Mouse (Mus musculus) liver, embryonic 16.5 days (tissue): ENCODE results near the gene Tmeff1. TPM values are rescaled to one million over a fixed set of nuclear protein-coding genes. Genes with fewer than 3 reads are reported as not detected.
"Not testable (repeated sequence)": the region's sequence is repeated elsewhere in the genome, so short reads cannot be mapped to it uniquely, and the experiment has no call there.

Experiments used
- ATAC-seq: fragments of 200-750 bp; cut with Nextera tagmentation; 2 replicates; pipeline ENCODE4 v1.8.0; 2017; ENCODE audit warnings: low read depth, mild to moderate bottlenecking, moderate number of reproducible peaks, moderate library complexity
- H3K27ac ChIP-seq: fragments of 300-500 bp; sonication (generic); 2 replicates; pipeline ENCODE4 v1.5.1; 2014; ENCODE audit warnings: mild to moderate bottlenecking, low read length
- H3K27me3 ChIP-seq: fragments of 300-500 bp; sonication (generic); 2 replicates; pipeline ENCODE4 v1.6.1; 2014; ENCODE audit warnings: low read depth, low read length, mixed read lengths; ENCODE audit not compliant: control insufficient read depth, insufficient read depth
- H3K36me3 ChIP-seq: fragments of 300-500 bp; sonication (generic); 2 replicates; pipeline ENCODE4 v1.6.1; 2014; ENCODE audit warnings: mild to moderate bottlenecking; ENCODE audit not compliant: control insufficient read depth, insufficient read depth
- H3K4me1 ChIP-seq: fragments of 300-500 bp; sonication (generic); 2 replicates; pipeline ENCODE4 v1.6.1; 2014; ENCODE audit warnings: low read depth, low read length, mixed read lengths; ENCODE audit not compliant: control insufficient read depth
- H3K4me2 ChIP-seq: fragments of 300-500 bp; sonication (generic); 2 replicates; pipeline ENCODE4 v1.6.1; 2014; ENCODE audit warnings: low read depth, low read length, mixed read lengths
- H3K4me3 ChIP-seq: fragments of 300-500 bp; sonication (generic); 2 replicates; pipeline ENCODE4 v1.5.1; 2014; ENCODE audit warnings: low read depth, mild to moderate bottlenecking, low read length
- H3K9ac ChIP-seq: fragments of 300-500 bp; sonication (generic); 2 replicates; pipeline ENCODE4 v1.6.1; 2014; ENCODE audit warnings: low read depth, low read length
- H3K9me3 ChIP-seq: fragments of 300-500 bp; sonication (generic); replicated peaks from 2 replicates; pipeline ENCODE4 v1.6.1; 2016; ENCODE audit warnings: low read length; ENCODE audit not compliant: control insufficient read depth
- WGBS: fragments of 180-500 bp; shearing (Covaris S2); extraction: QIAGEN DNeasy Blood & Tissue Kit; methylation state at CpG from one replicate; pipeline ENCODE4 v1.1.7; 2014; ENCODE audit not compliant: insufficient replicate concordance; 5-methylcytosine and 5-hydroxymethylcytosine counted together
- polyA plus RNA-seq: library from polyadenylated mRNA; unstranded; fragments of >200 nt; fragmentation: Nextera tagmentation; extraction: Ambion mirVana; gene quantifications from 2 replicates; pipeline ENCODE4 v1.2.1, GENCODE M21; 2015

Tmeff1 gene
- polyA plus RNA-seq, 1 experiment from 2014 or later = 0.12 TPM

DNA sequence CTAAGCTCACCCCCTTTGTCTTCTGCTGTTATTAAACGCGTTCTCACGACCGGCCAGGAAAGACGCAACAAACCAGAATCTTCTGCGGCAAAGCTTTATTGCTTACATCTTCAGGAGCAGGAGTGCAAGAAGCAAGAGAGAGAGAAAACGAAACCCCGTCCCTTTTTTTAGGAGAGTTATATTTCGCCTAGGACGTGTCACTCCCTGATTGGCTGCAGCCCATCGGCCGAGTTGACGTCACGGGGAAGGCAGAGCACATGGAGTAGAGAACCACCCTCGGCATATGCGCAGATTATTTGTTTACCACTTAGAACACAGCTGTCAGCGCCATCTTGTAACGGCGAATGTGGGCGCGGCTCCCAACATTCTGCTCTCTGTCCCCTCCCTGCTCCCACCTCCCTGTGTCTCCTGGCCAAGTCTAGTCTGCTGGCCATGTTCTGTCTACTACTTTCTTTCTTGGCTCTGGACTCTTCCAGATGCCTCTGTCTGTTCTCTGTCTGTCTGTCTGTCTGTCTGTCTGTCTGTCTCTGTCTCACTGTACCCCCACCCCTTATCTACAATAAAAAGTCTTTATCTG, 98.7 kb downstream of the Tmeff1 start:
- H3K4me2 ChIP-seq, H3K4me3 ChIP-seq, H3K36me3 ChIP-seq, ATAC-seq, H3K27me3 ChIP-seq, H3K27ac ChIP-seq, H3K9me3 ChIP-seq, H3K4me1 ChIP-seq, H3K9ac ChIP-seq: not testable (repeated sequence)
- whole genome bisulfite sequencing = 79% methylated on average over 15 of the region's 21 CpGs

DNA sequence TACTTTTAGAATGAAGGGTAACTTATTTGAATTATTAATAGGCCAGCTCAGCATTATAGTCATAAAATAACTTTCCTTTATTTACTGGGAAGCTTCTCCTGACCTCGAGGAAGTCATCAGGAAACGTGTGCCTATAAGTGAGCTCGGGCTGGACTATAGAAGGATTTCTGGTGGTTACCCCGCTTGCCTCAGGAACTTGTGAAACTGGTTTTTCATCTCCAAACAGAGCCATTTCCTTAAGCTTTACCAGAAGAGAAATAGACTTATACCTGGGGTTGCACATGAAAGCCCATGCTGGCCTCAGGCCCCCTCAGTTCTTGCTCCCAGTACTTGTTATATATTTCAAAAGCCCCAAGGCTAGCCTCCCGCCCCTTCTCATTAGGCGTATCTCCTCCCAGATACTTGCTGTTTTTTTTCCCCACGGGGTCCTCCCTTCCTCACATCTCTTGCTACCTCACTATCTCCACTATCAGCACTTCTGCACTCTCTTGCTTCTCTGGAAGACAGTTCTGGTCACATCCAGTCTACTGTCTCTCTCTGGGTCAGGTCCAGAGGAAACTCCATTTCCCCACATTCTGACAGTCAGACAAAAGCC, 99.7 kb downstream of the Tmeff1 start:
- Histone ChIP-seq H3K9ac (no peak overlapping the region), H3K9me3 (no peaks in the 10 kb centered on the region), H3K27ac (no peak overlapping the region), H3K4me2 (no peak overlapping the region), H3K27me3 (no peaks in the 10 kb centered on the region), H3K4me3 (no peak overlapping the region), H3K36me3 (no peaks in the 10 kb centered on the region), H3K4me1 (no peaks in the 10 kb centered on the region)
- ATAC-seq = no peak
- whole genome bisulfite sequencing = 33% methylated on average over 7 of the region's 7 CpGs

DNA sequence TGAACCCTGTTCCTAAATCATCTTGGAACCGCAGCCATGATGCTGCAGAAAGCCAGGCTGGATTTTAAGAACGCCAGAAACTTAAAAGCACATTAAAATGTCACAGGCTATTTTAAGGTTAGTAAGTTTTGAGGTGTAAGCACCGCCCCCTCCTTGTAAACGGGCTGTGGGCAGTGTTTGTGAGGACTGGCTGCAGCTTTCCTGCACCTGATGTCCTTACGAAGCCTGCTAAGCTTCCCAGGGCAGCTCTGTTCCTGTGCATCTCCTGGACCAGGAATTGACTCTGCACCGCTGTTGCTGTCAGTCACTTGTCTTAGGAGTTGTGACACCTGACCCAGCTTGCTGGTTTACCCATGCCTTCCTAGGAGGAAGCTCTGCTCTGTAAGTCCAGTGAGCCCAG, 103.2 kb downstream of the Tmeff1 start:
- no peak overlapping the region for H3K4me3 ChIP-seq
- H3K9ac ChIP-seq = no peak overlapping the region
- H3K4me1 ChIP-seq = no peaks in the 10 kb centered on the region
- H3K9me3 ChIP-seq = no peaks in the 10 kb centered on the region
- ATAC-seq = no peak
- H3K27ac ChIP-seq = no peak overlapping the region
- WGBS = 64% methylated on average over 6 of the region's 6 CpGs
- H3K27me3 ChIP-seq = no peaks in the 10 kb centered on the region
- H3K4me2 ChIP-seq = no peak overlapping the region
- no peaks in the 10 kb centered on the region for H3K36me3 ChIP-seq

DNA sequence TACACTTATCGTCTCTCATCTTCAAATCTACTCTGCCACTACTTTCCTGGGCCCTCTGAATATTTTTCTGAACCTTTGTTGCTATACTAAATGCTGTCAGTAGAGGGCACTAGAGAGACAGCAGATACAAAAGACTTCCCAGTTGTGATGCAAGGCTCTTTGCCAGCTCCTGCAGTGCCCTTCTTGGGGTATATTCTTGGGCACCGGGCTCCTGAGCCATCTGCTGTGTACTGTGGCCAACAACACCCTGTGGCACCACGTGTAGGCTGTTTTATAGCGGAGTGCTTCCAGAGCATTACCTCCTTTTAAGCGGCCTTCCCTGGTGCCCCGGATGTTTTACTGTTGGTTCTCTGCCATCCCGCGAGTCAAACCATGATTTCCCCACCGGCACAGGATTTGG, 105.7 kb downstream of the Tmeff1 start:
- Histone ChIP-seq H3K27ac (no peak overlapping the region), H3K9ac (no peak overlapping the region), H3K9me3 (no peaks in the 10 kb centered on the region), H3K36me3 (no peaks in the 10 kb centered on the region), H3K4me2 (no peak overlapping the region), H3K4me3 (no peak overlapping the region), H3K27me3 (no peaks in the 10 kb centered on the region), H3K4me1 (no peaks in the 10 kb centered on the region)
- WGBS = 66% methylated on average over 9 of the region's 9 CpGs
- no peak for ATAC-seq

DNA sequence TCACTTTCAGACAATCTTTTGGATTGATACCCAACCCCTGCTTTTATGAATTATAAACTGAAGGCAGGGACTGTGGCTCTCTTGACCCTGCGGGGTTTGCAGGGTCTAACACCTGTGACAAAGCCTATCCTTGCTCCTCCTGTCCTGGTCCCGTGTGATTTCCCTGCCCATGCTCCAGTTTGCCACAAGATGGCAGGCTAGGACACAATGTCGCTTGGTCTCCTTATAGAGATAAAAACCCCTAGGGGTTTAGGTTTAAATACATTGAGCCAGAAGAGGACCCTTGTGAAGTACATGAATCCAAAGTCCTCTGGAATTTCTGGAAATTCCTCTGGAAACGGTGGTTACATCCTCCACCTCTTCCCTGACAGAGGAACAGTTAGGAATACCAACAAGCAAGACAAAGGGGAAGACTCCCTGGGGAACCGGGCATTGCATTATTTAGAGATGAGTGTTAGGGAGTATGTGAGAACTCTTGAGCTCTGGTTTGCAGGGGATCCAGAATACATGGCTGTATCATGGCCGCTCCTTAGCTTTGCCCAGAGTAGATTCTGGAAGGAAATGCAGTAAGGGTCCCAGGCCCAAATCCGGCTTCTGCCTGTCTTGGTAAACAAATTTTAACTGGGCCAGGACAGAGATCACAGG, 106.9 kb downstream of the Tmeff1 start:
- H3K4me2 ChIP-seq = no peak overlapping the region
- no peaks in the 10 kb centered on the region for H3K9me3 ChIP-seq
- no peak for ATAC-seq
- H3K27me3 ChIP-seq = no peaks in the 10 kb centered on the region
- no peaks in the 10 kb centered on the region for H3K36me3 ChIP-seq
- H3K9ac ChIP-seq = no peak overlapping the region
- H3K4me1 ChIP-seq = no peaks in the 10 kb centered on the region
- H3K27ac ChIP-seq = no peak overlapping the region
- no peak overlapping the region for H3K4me3 ChIP-seq
- 37% methylated on average over 7 of the region's 7 CpGs for WGBS

DNA sequence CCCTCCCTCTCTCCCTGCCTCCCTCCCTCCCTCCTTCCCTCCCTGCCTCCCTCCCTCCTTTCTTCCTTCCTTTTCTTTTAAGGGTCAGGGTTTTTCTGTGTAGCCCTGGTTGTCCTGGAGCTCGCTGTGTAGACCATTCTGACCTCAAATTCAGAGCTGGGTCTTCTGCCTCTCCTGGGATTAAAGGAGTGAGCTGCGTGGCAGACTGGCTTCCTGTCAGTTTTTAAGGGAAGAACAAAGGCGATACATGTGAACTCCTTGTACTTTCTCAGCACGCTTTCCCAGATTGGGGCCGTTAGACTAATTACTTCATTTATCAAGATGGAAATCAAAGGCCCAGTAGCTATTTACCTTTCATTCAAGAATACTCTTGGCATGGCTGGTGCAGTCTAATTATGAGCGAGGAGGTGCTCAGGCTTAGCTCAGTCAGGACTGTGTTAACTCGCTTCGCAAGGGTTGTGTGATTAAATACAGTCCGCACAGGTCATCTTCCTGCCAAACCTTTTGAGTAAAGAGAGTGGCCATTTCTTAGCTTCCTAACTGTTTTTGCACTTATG, 107.8 kb downstream of the Tmeff1 start:
- Histone ChIP-seq H3K4me2 (no peak overlapping the region), H3K36me3 (no peaks in the 10 kb centered on the region), H3K4me3 (no peak overlapping the region), H3K27me3 (no peaks in the 10 kb centered on the region), H3K9ac (no peak overlapping the region), H3K9me3 (no peaks in the 10 kb centered on the region), H3K27ac (no peak overlapping the region), H3K4me1 (no peaks in the 10 kb centered on the region)
- WGBS = 60% methylated on average over 9 of the region's 9 CpGs
- ATAC-seq = no peak

DNA sequence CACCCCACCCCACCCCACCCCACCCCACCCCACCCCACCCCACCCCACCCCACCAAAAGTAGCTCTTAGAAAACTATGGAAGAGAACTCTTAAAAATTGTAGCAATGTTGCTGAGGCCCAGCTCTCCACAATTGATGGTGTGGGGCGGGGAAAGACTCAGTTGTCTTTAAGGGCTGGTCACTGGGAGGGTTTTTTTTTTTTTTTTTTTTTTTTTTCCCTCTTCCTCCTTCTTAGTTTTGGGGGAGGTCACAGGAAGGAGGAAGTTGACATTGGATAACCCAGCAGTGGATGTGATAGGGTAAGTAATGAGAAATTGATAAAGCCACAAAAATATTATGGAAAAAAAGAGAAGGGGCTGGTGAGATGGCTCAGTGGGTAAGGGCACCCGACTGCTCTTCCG, 111.7 kb downstream of the Tmeff1 start:
- no peak overlapping the region for H3K9ac ChIP-seq
- WGBS = 67% methylated on average over 3 of the region's 3 CpGs
- H3K4me2 ChIP-seq = no peak overlapping the region
- ATAC-seq = no peak
- no peak overlapping the region for H3K27ac ChIP-seq
- no peak overlapping the region for H3K4me3 ChIP-seq
- H3K4me1 ChIP-seq = no peaks in the 10 kb centered on the region
- H3K9me3 ChIP-seq = no peaks in the 10 kb centered on the region
- H3K36me3 ChIP-seq = no peaks in the 10 kb centered on the region
- no peaks in the 10 kb centered on the region for H3K27me3 ChIP-seq

DNA sequence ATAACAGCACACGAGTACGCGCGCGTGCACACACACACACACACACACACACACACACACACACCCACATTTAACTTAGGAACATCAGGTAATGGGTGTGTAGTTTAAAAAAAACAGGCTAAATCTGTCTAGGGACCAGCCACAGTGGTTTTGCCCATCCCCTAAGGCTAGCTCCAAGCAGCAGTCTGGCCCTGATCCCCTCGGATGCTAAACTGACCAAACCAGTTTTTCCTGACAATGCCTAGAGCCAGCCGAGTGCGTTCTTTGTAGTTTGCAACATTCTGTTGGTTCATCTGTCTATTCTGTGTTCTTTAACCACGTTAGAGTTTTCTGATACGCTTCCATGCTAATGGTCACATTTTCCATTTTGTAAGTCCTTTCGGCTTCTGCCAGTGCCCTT, 112.3 kb downstream of the Tmeff1 start:
- H3K4me2 ChIP-seq = no peak overlapping the region
- 54% methylated on average over 11 of the region's 11 CpGs for WGBS

More for the DNA sequence above, 112.3 kb downstream of the Tmeff1 start:
- Histone ChIP-seq H3K4me1 (no peaks in the 10 kb centered on the region), H3K9ac (no peak overlapping the region), H3K9me3 (no peaks in the 10 kb centered on the region), H3K36me3 (no peaks in the 10 kb centered on the region), H3K27ac (no peak overlapping the region), H3K4me3 (no peak overlapping the region), H3K27me3 (no peaks in the 10 kb centered on the region)
- ATAC-seq = no peak
